Mouse (Mus musculus) cortical plate, adult 2 months (tissue): ENCODE measurements around the gene Chka.

Experiments
- CTCF ChIP-seq: fragments of 200-500 bp; IDR thresholded peaks from 2 replicates; pipeline ENCODE4 v1.5.1; 2011; ENCODE audit warnings: mild to moderate bottlenecking, control low read depth, low read length; ENCODE audit not compliant: insufficient read depth; ENCODE audit errors: extremely low read depth
- POLR2A ChIP-seq: fragments of 200-500 bp; IDR thresholded peaks from 2 replicates; pipeline ENCODE4 v1.6.1; 2011; ENCODE audit warnings: mild to moderate bottlenecking, low read length, control low read depth; ENCODE audit not compliant: insufficient read depth; ENCODE audit errors: extremely low read depth

GRCm38 (mm10) chr19:3902966-3903365 lies 51.4 kb downstream of the Chka start:
- TF ChIP-seq CTCF (no peak), POLR2A (no peak)
